Mouse (Mus musculus) liver, adult 2 months (tissue): ENCODE measurements around the gene Gm20388.

ENCODE experiments used
- CTCF ChIP-seq: fragments of 200-500 bp; IDR thresholded peaks from 2 replicates; pipeline ENCODE4 v1.5.1; 2011; ENCODE audit warnings: low read depth, low read length, control low read depth
- POLR2A ChIP-seq: fragments of 200-500 bp; IDR thresholded peaks from 2 replicates; pipeline ENCODE4 v1.6.1; 2011; ENCODE audit warnings: low read length, control low read depth; ENCODE audit not compliant: insufficient read depth; ENCODE audit errors: extremely low read depth

GRCm38 (mm10) chr8:123907604-123908003, 3997.0 kb downstream of the Gm20388 start:
- TF ChIP-seq POLR2A (no peak), CTCF (no peak)
